In genomic region chr1:51479691-51480090, GRCm38 (mm10) we compare ENCODE assay signal across 26 mouse cellular contexts. TPM values are rescaled to one million over a fixed set of nuclear protein-coding genes. Genes with fewer than 3 reads are reported as not detected.
DNase-seq lines count a peak whose midpoint lies in the region; ATAC-seq and TF ChIP-seq lines count a peak whose summit lies in the region.
"Had no signal": no experiment of that assay in that cellular context is flagged by ENCODE, and none has a peak within 500 bp of the region (broad histone marks: within the 10 kb centered on the region; RNA-seq: fewer than 3 reads in every experiment).

No protein-coding gene starts in this region.

- peak; percentile 12 for DNase-seq in cerebellum, adult 9-10 months
- DNase-seq in cerebellum, adult 8-10 months: no peak
- DNase-seq in kidney, postnatal 0 days (ENCODE audit: low spot score): no peak
- no peak for DNase-seq in ES-E14 (ENCODE audit: low read depth, low spot score)
- peak; percentile 19 for DNase-seq in induced T-regulatory cell, adult 2 months (ENCODE audit: low read depth)
- no peak for DNase-seq in liver, postnatal 0 days
- no peak for DNase-seq in urinary bladder, adult 2 months (ENCODE audit: low spot score)
- DNase-seq: adrenal gland, postnatal 36 days; cerebellum, adult 11-12 months; cerebellum, postnatal 25 days; heart, postnatal 4 days; kidney, adult 9 months; kidney, postnatal 36 days; liver, embryonic 13.5 days; lung, embryonic 14.5 days; right cerebral cortex, adult 18-20 months; thymus, adult 2 months; thymus, postnatal 4 days had no signal

- H3K9me3 ChIP-seq in kidney, postnatal 0 days (replicated peaks; ENCODE audit: low read length): no peaks in the 10 kb centered on the region
- H3K9me3 ChIP-seq in kidney, embryonic 16.5 days (ENCODE audit: low read length): no peaks in the 10 kb centered on the region
- no peaks in the 10 kb centered on the region for H3K9me3 ChIP-seq in ES-E14 (ENCODE audit: control insufficient read depth, insufficient read depth, low read depth, low read length)
- no peaks in the 10 kb centered on the region for H3K9me3 ChIP-seq in liver, postnatal 0 days (ENCODE audit: low read length)
- H3K9me3 ChIP-seq: embryonic facial prominence, embryonic 13.5 days; heart, embryonic 13.5 days; liver, embryonic 13.5 days; midbrain, embryonic 10.5 days; neural tube, embryonic 15.5 days; stomach, embryonic 15.5 days had no signal

- no peak overlapping the region for H3K4me2 ChIP-seq in kidney, postnatal 0 days (ENCODE audit: low read length)
- no peak overlapping the region for H3K4me2 ChIP-seq in kidney, embryonic 16.5 days (replicated peaks; ENCODE audit: low read depth, low read length)
- H3K4me2 ChIP-seq in liver, postnatal 0 days (ENCODE audit: low read depth, low read length): no peak overlapping the region

- in situ Hi-C loops in ES-E14 (cut with MboI; ENCODE audit: low sequenced_read_pairs in 2 of 2, unreplicated experiment in 2 of 2): no loop called here

- no peak for TF ChIP-seq CTCF in kidney, postnatal 0 days (IDR thresholded peaks at IDR 0.05; ENCODE audit: low read depth)
- TF ChIP-seq CTCF in liver, postnatal 0 days (IDR thresholded peaks at IDR 0.05; ENCODE audit: low read depth): no peak

- no peak for ATAC-seq in kidney, postnatal 0 days (replicated peaks; ENCODE audit: low FRiP score, low read depth)
- ATAC-seq in kidney, embryonic 16.5 days (ENCODE audit: low FRiP score, low TSS enrichment): no peak
- no peak for ATAC-seq in liver, postnatal 0 days
- ATAC-seq: forebrain, embryonic 14.5 days had no signal

- 0 out of 2 replicates have a peak, but pooled peaks cover 4% of the 10 kb centered on the region for H3K4me1 ChIP-seq in kidney, postnatal 0 days (replicated peaks; ENCODE audit: insufficient read depth, low read length)
- H3K4me1 ChIP-seq in kidney, embryonic 16.5 days (ENCODE audit: insufficient read depth, low read length): peaks cover 8% of the 10 kb centered on the region; the same call in 1 of the 2 replicates
- H3K4me1 ChIP-seq in ES-E14 (ENCODE audit: control insufficient read depth in 2 of 2, insufficient read depth in 2 of 2, low read length in 2 of 2, poor library complexity in 1 of 2): peaks cover 3 to 9% of the 10 kb centered on the region in 2 experiments; a peak in 3 of 4 replicates
- H3K4me1 ChIP-seq in liver, postnatal 0 days (ENCODE audit: insufficient read depth): peaks cover 8% of the 10 kb centered on the region
- H3K4me1 ChIP-seq: stomach, embryonic 15.5 days had no signal

- H3K27ac ChIP-seq in kidney, postnatal 0 days: peak overlapping the region; percentile 10; the same call in 1 of the 2 replicates
- no peak overlapping the region for H3K27ac ChIP-seq in kidney, embryonic 16.5 days (ENCODE audit: low read length)
- no peak overlapping the region; the same call in 1 of the 2 replicates for H3K27ac ChIP-seq in ES-E14 (ENCODE audit: insufficient read depth, low read depth, low read length, poor library complexity, severe bottlenecking)
- H3K27ac ChIP-seq in liver, postnatal 0 days (ENCODE audit: low read depth): no peak overlapping the region
- H3K27ac ChIP-seq: embryonic facial prominence, embryonic 13.5 days; hindbrain, embryonic 14.5 days; neural tube, embryonic 15.5 days had no signal

- no peak overlapping the region for H3K4me3 ChIP-seq in kidney, postnatal 0 days (replicated peaks; ENCODE audit: low read depth, low read length)
- no peak overlapping the region for H3K4me3 ChIP-seq in kidney, embryonic 16.5 days (ENCODE audit: low read length)
- peak overlapping the region in 1 of 2 experiments; percentile 67; a peak in 2 of 4 replicates for H3K4me3 ChIP-seq in ES-E14 (ENCODE audit: insufficient read depth in 1 of 2, low read depth in 1 of 2, low read length in 2 of 2, poor library complexity in 1 of 2, severe bottlenecking in 1 of 2)
- no peak overlapping the region for H3K4me3 ChIP-seq in liver, postnatal 0 days (ENCODE audit: low read depth, low read length)

- WGBS in kidney, postnatal 0 days: 91% methylated on average over 1 of the region's 1 CpGs
- 95% methylated on average over 1 of the region's 1 CpGs for WGBS in kidney, embryonic 16.5 days
- WGBS in liver, postnatal 0 days (ENCODE audit: insufficient replicate concordance): 93% methylated on average over 1 of the region's 1 CpGs

- no peak overlapping the region for H3K9ac ChIP-seq in kidney, postnatal 0 days (ENCODE audit: low read depth, low read length)
- H3K9ac ChIP-seq in kidney, embryonic 16.5 days (replicated peaks; ENCODE audit: low read length): no peak overlapping the region
- no peak overlapping the region for H3K9ac ChIP-seq in ES-E14 (ENCODE audit: insufficient read depth, low read depth, low read length, poor library complexity, severe bottlenecking)
- no peak overlapping the region for H3K9ac ChIP-seq in liver, postnatal 0 days (replicated peaks)
- H3K9ac ChIP-seq: embryonic facial prominence, embryonic 13.5 days; neural tube, embryonic 15.5 days; stomach, embryonic 15.5 days had no signal

- H3K27me3 ChIP-seq in kidney, postnatal 0 days (ENCODE audit: insufficient read depth, low read length): no peaks in the 10 kb centered on the region
- H3K27me3 ChIP-seq in kidney, embryonic 16.5 days (ENCODE audit: insufficient read depth, low read length): no peaks in the 10 kb centered on the region
- H3K27me3 ChIP-seq in liver, postnatal 0 days (ENCODE audit: insufficient read depth, low read length): no peaks in the 10 kb centered on the region
- H3K27me3 ChIP-seq: embryonic facial prominence, embryonic 13.5 days; heart, embryonic 13.5 days; liver, embryonic 13.5 days; neural tube, embryonic 15.5 days; stomach, embryonic 15.5 days had no signal

- no peak for TF ChIP-seq EP300 in liver, postnatal 0 days (IDR thresholded peaks at IDR 0.05; ENCODE audit: low read depth)

- H3K36me3 ChIP-seq in kidney, postnatal 0 days (ENCODE audit: insufficient read depth, low read length): no peaks in the 10 kb centered on the region
- no peaks in the 10 kb centered on the region for H3K36me3 ChIP-seq in kidney, embryonic 16.5 days (ENCODE audit: insufficient read depth, low read length)
- peaks cover 2% of the 10 kb centered on the region; the same call in 1 of the 2 replicates for H3K36me3 ChIP-seq in ES-E14 (ENCODE audit: control insufficient read depth, insufficient read depth, low read length, poor library complexity, severe bottlenecking)
- H3K36me3 ChIP-seq in liver, postnatal 0 days (replicated peaks; ENCODE audit: insufficient read depth, low read length): no peaks in the 10 kb centered on the region
- H3K36me3 ChIP-seq: embryonic facial prominence, embryonic 13.5 days; liver, embryonic 13.5 days; midbrain, embryonic 10.5 days; neural tube, embryonic 15.5 days had no signal

TF ChIP-seq in ES-E14, 5 proteins besides CTCF, POLR2A, EP300 and RAD21:
- TF ChIP-seq MAFK (IDR thresholded peaks at IDR 0.05; ENCODE audit: insufficient read depth, low read depth, low read length) (no peak), CHD2 (IDR thresholded peaks at IDR 0.05; ENCODE audit: low read depth, low read length) (peak; percentile 21; the same call in 1 of the 2 replicates)

RNA-seq across cellular contexts. Expression of gene Nabp1, which starts 1.5 kb away (rescaled TPM):
- polyA plus RNA-seq in kidney, postnatal 0 days (2015; fragmentation: Nextera tagmentation; extraction: Ambion mirVana): 37.7 and 42.6 TPM in 2 replicates
- polyA plus RNA-seq in kidney, embryonic 16.5 days (2015; fragmentation: Nextera tagmentation; extraction: Ambion mirVana): 26.0 and 29.3 TPM in 2 replicates
- total RNA-seq in ES-E14 (2012; rRNA removed): 44.8 and 64.9 TPM in 2 replicates
- polyA plus RNA-seq in liver, postnatal 0 days (2015; fragmentation: Nextera tagmentation; extraction: Ambion mirVana): 6.2 and 7.2 TPM in 2 replicates
- 125 and 153 TPM in 2 replicates for polyA plus RNA-seq in urinary bladder, adult 2 months (2012; rRNA removed)

Comparison
In these comparisons a context has a peak if more than half of its experiments do, and no peak if none do; other contexts are left out.
1. DNase-seq: peak in cerebellum, adult 9-10 months (single experiment) and induced T-regulatory cell, adult 2 months (single experiment); none in cerebellum, adult 8-10 months (single experiment), kidney, postnatal 0 days (single experiment), ES-E14 (single experiment), liver, postnatal 0 days (single experiment) and urinary bladder, adult 2 months (single experiment).